Mouse (Mus musculus): ENCODE measurements at regions not wholly inside any gene's neighbourhood (a gene's known extent, or its start where the extent isn't known, plus 50 kb on each side); places are given as distances from the start of the nearest gene placed in this dataset.
"Not testable (repeated sequence)": the region's sequence is repeated elsewhere in the genome, so short reads cannot be mapped to it uniquely, and the experiment has no call there.

GRCm38 (mm10) chr8:98659287-98659686 lies 757.0 kb downstream of the Cdh8 start:
- H3K9me3 ChIP-seq (ENCODE audit: control insufficient read depth, low read length) = no peaks in the 10 kb centered on the region
- no peaks in the 10 kb centered on the region for H3K4me1 ChIP-seq (ENCODE audit: control insufficient read depth, insufficient read depth, low read length)
- DNase-seq (ENCODE audit: low spot score, missing footprints) (no peak), ATAC-seq (ENCODE audit: low FRiP score) (no peak)
- no peak overlapping the region for H3K9ac ChIP-seq (ENCODE audit: low read length)
- H3K4me2 ChIP-seq = no peak overlapping the region
- H3K27me3 ChIP-seq (ENCODE audit: control insufficient read depth, insufficient read depth, low read length) = no peaks in the 10 kb centered on the region
- no peak overlapping the region for H3K4me3 ChIP-seq (ENCODE audit: low read depth, low read length)
- WGBS = 88% methylated on average over 2 of the region's 2 CpGs
- H3K36me3 ChIP-seq (ENCODE audit: control insufficient read depth, insufficient read depth, low read length) = no peaks in the 10 kb centered on the region
- no peak overlapping the region for H3K27ac ChIP-seq (ENCODE audit: low read depth, low read length)

GRCm38 (mm10) chr8:98652316-98652715 lies 764.0 kb downstream of the Cdh8 start:
- H3K9ac ChIP-seq (ENCODE audit: low read length); H3K9me3 ChIP-seq (ENCODE audit: control insufficient read depth, low read length); H3K4me3 ChIP-seq (ENCODE audit: low read depth, low read length); H3K4me2 ChIP-seq; H3K27ac ChIP-seq (ENCODE audit: low read depth, low read length); ATAC-seq (ENCODE audit: low FRiP score); DNase-seq (ENCODE audit: low spot score, missing footprints); H3K4me1 ChIP-seq (ENCODE audit: control insufficient read depth, insufficient read depth, low read length); H3K27me3 ChIP-seq (ENCODE audit: control insufficient read depth, insufficient read depth, low read length); H3K36me3 ChIP-seq (ENCODE audit: control insufficient read depth, insufficient read depth, low read length): not testable (repeated sequence)
- 91% methylated on average over 4 of the region's 4 CpGs for WGBS

- Histone ChIP-seq H3K27ac (ENCODE audit: low read depth, low read length) (no peak overlapping the region), H3K36me3 (ENCODE audit: control insufficient read depth, insufficient read depth, low read length) (no peaks in the 10 kb centered on the region), H3K27me3 (ENCODE audit: control insufficient read depth, insufficient read depth, low read length) (no peaks in the 10 kb centered on the region), H3K4me2 (no peak overlapping the region), H3K9ac (ENCODE audit: low read length) (no peak overlapping the region), H3K4me1 (ENCODE audit: control insufficient read depth, insufficient read depth, low read length) (no peaks in the 10 kb centered on the region), H3K4me3 (ENCODE audit: low read depth, low read length) (no peak overlapping the region), H3K9me3 (ENCODE audit: control insufficient read depth, low read length) (no peaks in the 10 kb centered on the region)
- ATAC-seq (ENCODE audit: low FRiP score) (no peak), DNase-seq (ENCODE audit: low spot score, missing footprints) (no peak)
- WGBS = 85% methylated on average over 1 of the region's 1 CpGs
Measured at GRCm38 (mm10) chr8:98651010-98651409, 765.3 kb downstream of the Cdh8 start.

GRCm38 (mm10) chr8:98628151-98628550 lies 788.1 kb downstream of the Cdh8 start:
- H3K4me2 ChIP-seq = no peak overlapping the region
- no peak overlapping the region for H3K27ac ChIP-seq (ENCODE audit: low read depth, low read length)
- no peaks in the 10 kb centered on the region for H3K36me3 ChIP-seq (ENCODE audit: control insufficient read depth, insufficient read depth, low read length)
- no peaks in the 10 kb centered on the region for H3K27me3 ChIP-seq (ENCODE audit: control insufficient read depth, insufficient read depth, low read length)
- ATAC-seq (ENCODE audit: low FRiP score) (no peak), DNase-seq (ENCODE audit: low spot score, missing footprints) (no peak)
- no peak overlapping the region for H3K4me3 ChIP-seq (ENCODE audit: low read depth, low read length)
- 84% methylated on average over 5 of the region's 5 CpGs for WGBS
- H3K4me1 ChIP-seq (ENCODE audit: control insufficient read depth, insufficient read depth, low read length) = no peaks in the 10 kb centered on the region
- H3K9me3 ChIP-seq (ENCODE audit: control insufficient read depth, low read length) = no peaks in the 10 kb centered on the region
- H3K9ac ChIP-seq (ENCODE audit: low read length) = no peak overlapping the region

- Histone ChIP-seq H3K27ac (ENCODE audit: low read depth, low read length) (no peak overlapping the region), H3K9ac (ENCODE audit: low read length) (no peak overlapping the region), H3K4me1 (ENCODE audit: control insufficient read depth, insufficient read depth, low read length) (no peaks in the 10 kb centered on the region), H3K36me3 (ENCODE audit: control insufficient read depth, insufficient read depth, low read length) (no peaks in the 10 kb centered on the region), H3K27me3 (ENCODE audit: control insufficient read depth, insufficient read depth, low read length) (no peaks in the 10 kb centered on the region), H3K4me3 (ENCODE audit: low read depth, low read length) (no peak overlapping the region), H3K4me2 (no peak overlapping the region), H3K9me3 (ENCODE audit: control insufficient read depth, low read length) (no peaks in the 10 kb centered on the region)
- ATAC-seq (ENCODE audit: low FRiP score) = no peak
- WGBS = 82% methylated on average over 4 of the region's 4 CpGs
- no peak for DNase-seq (ENCODE audit: low spot score, missing footprints)
Measured at GRCm38 (mm10) chr8:98613834-98614428, 802.3 kb downstream of the Cdh8 start.

GRCm38 (mm10) chr8:98572597-98573514 lies 843.4 kb downstream of the Cdh8 start:
- peaks cover 9% of the 10 kb centered on the region; the same call in 1 of the 2 replicates for H3K4me1 ChIP-seq (ENCODE audit: control insufficient read depth, insufficient read depth, low read length)
- no peaks in the 10 kb centered on the region for H3K9me3 ChIP-seq (ENCODE audit: control insufficient read depth, low read length)
- no peak overlapping the region for H3K9ac ChIP-seq (ENCODE audit: low read length)
- no peaks in the 10 kb centered on the region for H3K27me3 ChIP-seq (ENCODE audit: control insufficient read depth, insufficient read depth, low read length)
- ATAC-seq (ENCODE audit: low FRiP score) (peak; percentile 84), DNase-seq (ENCODE audit: low spot score, missing footprints) (peak; percentile 87)
- H3K4me2 ChIP-seq = no peak overlapping the region
- WGBS = 45% methylated on average over 6 of the region's 6 CpGs
- no peak overlapping the region for H3K4me3 ChIP-seq (ENCODE audit: low read depth, low read length)
- H3K36me3 ChIP-seq (ENCODE audit: control insufficient read depth, insufficient read depth, low read length) = no peaks in the 10 kb centered on the region
- H3K27ac ChIP-seq (ENCODE audit: low read depth, low read length) = peak overlapping the region; percentile 59

GRCm38 (mm10) chr8:98566661-98567060 lies 849.6 kb downstream of the Cdh8 start:
- no peaks in the 10 kb centered on the region for H3K4me1 ChIP-seq (ENCODE audit: control insufficient read depth, insufficient read depth, low read length)
- H3K27me3 ChIP-seq (ENCODE audit: control insufficient read depth, insufficient read depth, low read length) = no peaks in the 10 kb centered on the region
- no peak overlapping the region for H3K9ac ChIP-seq (ENCODE audit: low read length)
- no peaks in the 10 kb centered on the region for H3K9me3 ChIP-seq (ENCODE audit: control insufficient read depth, low read length)
- H3K4me2 ChIP-seq = no peak overlapping the region
- ATAC-seq (ENCODE audit: low FRiP score) (no peak), DNase-seq (ENCODE audit: low spot score, missing footprints) (no peak)
- H3K36me3 ChIP-seq (ENCODE audit: control insufficient read depth, insufficient read depth, low read length) = no peaks in the 10 kb centered on the region
- no peak overlapping the region for H3K4me3 ChIP-seq (ENCODE audit: low read depth, low read length)
- WGBS = 79% methylated on average over 5 of the region's 5 CpGs
- no peak overlapping the region for H3K27ac ChIP-seq (ENCODE audit: low read depth, low read length)

GRCm38 (mm10) chr8:98518459-98518858 lies 897.8 kb downstream of the Cdh8 start:
- DNase-seq (ENCODE audit: low spot score, missing footprints) = no peak
- H3K4me3 ChIP-seq (ENCODE audit: low read depth, low read length) = no peak overlapping the region
- H3K4me2 ChIP-seq = no peak overlapping the region
- no peaks in the 10 kb centered on the region for H3K36me3 ChIP-seq (ENCODE audit: control insufficient read depth, insufficient read depth, low read length)
- ATAC-seq (ENCODE audit: low FRiP score) = no peak
- H3K9ac ChIP-seq (ENCODE audit: low read length) = no peak overlapping the region
- H3K9me3 ChIP-seq (ENCODE audit: control insufficient read depth, low read length) = no peaks in the 10 kb centered on the region
- no peak overlapping the region for H3K27ac ChIP-seq (ENCODE audit: low read depth, low read length)
- H3K27me3 ChIP-seq (ENCODE audit: control insufficient read depth, insufficient read depth, low read length) = no peaks in the 10 kb centered on the region
- no peaks in the 10 kb centered on the region for H3K4me1 ChIP-seq (ENCODE audit: control insufficient read depth, insufficient read depth, low read length)
- WGBS = 21% methylated on average over 4 of the region's 4 CpGs

- no peak overlapping the region for H3K27ac ChIP-seq (ENCODE audit: low read depth, low read length)
- H3K9ac ChIP-seq (ENCODE audit: low read length) = no peak overlapping the region
- WGBS = 77% methylated on average over 5 of the region's 5 CpGs
- no peak overlapping the region for H3K4me2 ChIP-seq
- no peaks in the 10 kb centered on the region for H3K9me3 ChIP-seq (ENCODE audit: control insufficient read depth, low read length)
- no peaks in the 10 kb centered on the region for H3K27me3 ChIP-seq (ENCODE audit: control insufficient read depth, insufficient read depth, low read length)
- H3K4me3 ChIP-seq (ENCODE audit: low read depth, low read length) = no peak overlapping the region
- H3K36me3 ChIP-seq (ENCODE audit: control insufficient read depth, insufficient read depth, low read length) = no peaks in the 10 kb centered on the region
- no peaks in the 10 kb centered on the region for H3K4me1 ChIP-seq (ENCODE audit: control insufficient read depth, insufficient read depth, low read length)
- ATAC-seq (ENCODE audit: low FRiP score) (no peak), DNase-seq (ENCODE audit: low spot score, missing footprints) (no peak)
Measured at GRCm38 (mm10) chr8:98515246-98515645, 901.0 kb downstream of the Cdh8 start.

Data from midbrain, embryonic 11.5 days (tissue).